Mouse (Mus musculus): ENCODE results near the gene Chchd6. TPM values are rescaled to one million over a fixed set of nuclear protein-coding genes. Genes with fewer than 3 reads are reported as not detected.

Gene Chchd6
- polyA plus RNA-seq, 1 experiment from 2014 or later, result 91.3 TPM

GRCm38 (mm10) chr6:89455523-89456000 lies 139.9 kb downstream of the Chchd6 start:
- no peak overlapping the region for H3K27ac ChIP-seq

DNA sequence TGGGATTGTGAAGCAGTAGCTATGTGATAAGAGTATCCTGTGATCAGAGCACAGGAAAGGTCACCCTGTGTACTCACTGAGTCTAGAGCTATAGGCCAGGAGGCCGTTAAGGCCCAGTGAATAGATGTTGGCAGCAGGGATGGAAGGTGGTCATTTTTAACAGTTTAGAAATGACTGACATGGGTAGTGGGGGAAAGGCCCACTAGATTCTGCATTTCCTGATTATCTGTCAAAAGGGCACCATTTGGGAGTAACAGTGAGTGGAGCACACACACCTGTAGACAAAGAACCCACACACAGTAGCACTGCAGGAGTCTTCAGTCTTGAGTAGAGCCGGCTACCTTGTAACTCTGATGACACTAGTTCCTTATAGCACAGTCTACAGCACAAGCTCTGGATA lies 141.0 kb downstream of the Chchd6 start:
- H3K27ac ChIP-seq, result no peak overlapping the region
- DNase-seq (ENCODE audit: extremely low spot score, low spot score), result no peak
- WGBS, result 90% methylated on average over 2 of the region's 2 CpGs
- no peaks in the 10 kb centered on the region for H3K9me3 ChIP-seq
- no peak overlapping the region for H3K4me3 ChIP-seq
- peaks cover 20% of the 10 kb centered on the region for H3K4me1 ChIP-seq
- no peaks in the 10 kb centered on the region for H3K27me3 ChIP-seq (ENCODE audit: poor library complexity, severe bottlenecking)
- H3K36me3 ChIP-seq (replicated peaks), result no peaks in the 10 kb centered on the region

More at GRCm38 (mm10) chr6:89455523-89456000, 139.9 kb downstream of the Chchd6 start:
- Histone ChIP-seq H3K4me3 (no peak overlapping the region), H3K4me1 (peaks cover 20% of the 10 kb centered on the region), H3K9me3 (no peaks in the 10 kb centered on the region), H3K27me3 (ENCODE audit: poor library complexity, severe bottlenecking) (no peaks in the 10 kb centered on the region), H3K36me3 (replicated peaks) (no peaks in the 10 kb centered on the region)
- 88% methylated on average over 4 of the region's 4 CpGs for WGBS
- no peak for DNase-seq (ENCODE audit: extremely low spot score, low spot score)

DNA sequence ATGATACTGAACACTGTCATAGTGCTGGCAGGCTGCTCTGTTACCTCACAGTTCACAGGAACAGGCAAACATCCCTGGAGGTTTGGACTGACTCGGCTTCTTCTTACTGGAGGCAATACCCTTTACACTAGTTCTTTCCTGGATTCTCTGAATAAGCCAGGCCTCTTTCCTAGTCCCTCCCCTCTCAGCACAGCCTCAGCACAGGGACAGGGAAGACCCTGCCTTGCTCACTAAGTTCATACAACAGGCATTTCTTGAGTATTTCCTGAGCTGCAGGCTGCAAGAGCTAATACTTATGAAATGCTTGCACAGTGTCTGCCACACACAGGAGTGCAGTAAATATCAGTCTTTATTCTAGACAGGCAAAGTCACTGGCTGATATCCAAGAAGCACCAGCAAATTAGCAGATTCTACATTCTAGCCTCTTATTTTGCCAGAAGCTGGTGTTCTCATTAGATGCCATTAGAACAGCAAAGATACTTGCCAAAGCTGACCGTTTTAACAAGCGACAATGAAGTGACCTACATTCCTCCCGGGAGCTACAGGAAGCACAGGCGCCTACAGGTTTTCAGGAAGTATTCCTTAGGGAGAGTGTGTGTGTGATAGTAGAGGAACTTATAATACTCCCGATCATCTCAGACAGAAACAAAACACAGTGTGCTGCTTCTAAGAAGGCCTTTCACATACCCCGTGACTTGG lies 142.3 kb downstream of the Chchd6 start:
- Histone ChIP-seq H3K4me3 (no peak overlapping the region), H3K36me3 (replicated peaks) (no peaks in the 10 kb centered on the region), H3K27ac (no peak overlapping the region), H3K27me3 (ENCODE audit: poor library complexity, severe bottlenecking) (no peaks in the 10 kb centered on the region), H3K9me3 (no peaks in the 10 kb centered on the region), H3K4me1 (peaks cover 20% of the 10 kb centered on the region)
- no peak for DNase-seq (ENCODE audit: extremely low spot score, low spot score)
- WGBS, result 66% methylated on average over 7 of the region's 7 CpGs

DNA sequence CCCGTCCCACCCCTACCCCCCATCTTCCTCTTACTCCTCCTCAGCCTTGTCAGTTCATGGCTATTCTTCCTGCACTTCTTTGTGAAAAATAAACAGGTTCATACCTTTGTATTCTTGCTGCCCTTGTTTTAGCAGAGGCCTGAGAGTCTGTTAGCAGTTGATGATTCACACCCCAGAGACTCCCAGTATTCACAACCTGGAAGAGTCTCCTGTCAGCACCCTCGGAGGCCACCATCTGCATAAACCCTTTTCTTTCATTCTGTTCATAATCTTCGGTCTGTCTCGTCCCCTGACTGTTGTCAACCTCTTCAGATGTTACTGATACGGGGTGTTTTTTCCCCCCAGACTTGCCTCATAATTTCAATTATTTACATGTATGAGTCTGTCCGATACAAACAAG lies 143.1 kb downstream of the Chchd6 start:
- Histone ChIP-seq H3K36me3 (replicated peaks) (no peaks in the 10 kb centered on the region), H3K27me3 (ENCODE audit: poor library complexity, severe bottlenecking) (no peaks in the 10 kb centered on the region), H3K4me3 (no peak overlapping the region), H3K27ac (no peak overlapping the region), H3K4me1 (peaks cover 20% of the 10 kb centered on the region), H3K9me3 (no peaks in the 10 kb centered on the region)
- DNase-seq (ENCODE audit: extremely low spot score, low spot score), result no peak
- WGBS, result 83% methylated on average over 6 of the region's 6 CpGs

DNA sequence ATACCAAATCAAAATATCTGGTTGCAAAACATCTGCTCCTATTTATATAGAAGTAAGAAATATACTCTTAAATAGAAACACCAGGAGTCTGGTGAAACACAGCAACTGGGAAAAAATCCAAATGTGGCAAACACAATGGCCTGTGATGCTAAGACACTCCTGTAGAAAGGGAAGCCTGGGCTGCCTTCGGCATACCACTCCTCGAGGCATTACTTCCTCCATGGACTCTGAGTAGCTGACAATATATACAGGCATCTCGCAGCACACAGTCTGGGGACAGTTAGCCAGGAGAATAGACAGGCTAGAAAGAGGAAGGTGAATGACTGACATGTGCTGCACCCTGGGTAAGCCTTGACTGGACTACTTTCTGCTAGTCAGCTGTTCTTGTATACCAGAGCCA lies 146.7 kb downstream of the Chchd6 start:
- 90% methylated on average over 3 of the region's 3 CpGs for WGBS
- DNase-seq (ENCODE audit: extremely low spot score, low spot score), result no peak
- no peaks in the 10 kb centered on the region for H3K9me3 ChIP-seq
- H3K27me3 ChIP-seq (ENCODE audit: poor library complexity, severe bottlenecking), result no peaks in the 10 kb centered on the region
- no peak overlapping the region for H3K4me3 ChIP-seq
- H3K27ac ChIP-seq, result no peak overlapping the region
- H3K4me1 ChIP-seq, result peaks cover 9% of the 10 kb centered on the region
- H3K36me3 ChIP-seq (replicated peaks), result no peaks in the 10 kb centered on the region

DNA sequence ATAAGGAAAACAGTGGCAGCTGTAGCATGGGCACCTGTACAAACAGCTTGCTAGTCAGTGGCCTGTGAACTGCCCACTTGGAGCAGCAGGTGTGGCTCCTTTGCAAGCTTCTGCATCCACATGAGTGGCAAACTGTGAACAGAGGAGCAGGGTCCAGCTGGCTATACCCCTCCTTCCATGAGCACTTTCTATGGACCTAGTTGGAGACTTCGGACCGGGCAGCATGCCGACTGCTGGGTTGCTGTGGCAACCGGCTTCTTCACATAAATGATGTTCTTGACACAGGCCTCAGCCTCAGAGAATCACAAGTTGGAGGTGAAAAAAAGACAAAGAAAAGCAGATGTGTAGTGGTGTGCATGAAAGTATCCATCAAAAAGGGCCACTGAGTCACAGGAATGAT lies 154.8 kb downstream of the Chchd6 start:
- Histone ChIP-seq H3K4me3 (no peak overlapping the region), H3K9me3 (no peaks in the 10 kb centered on the region)
- 88% methylated on average over 4 of the region's 4 CpGs for WGBS

GRCm38 (mm10) chr6:89431920-89432482 lies 163.5 kb downstream of the Chchd6 start:
- Histone ChIP-seq H3K36me3 (replicated peaks) (no peaks in the 10 kb centered on the region), H3K27me3 (ENCODE audit: poor library complexity, severe bottlenecking) (no peaks in the 10 kb centered on the region), H3K27ac (no peak overlapping the region), H3K4me1 (no peaks in the 10 kb centered on the region), H3K9me3 (no peaks in the 10 kb centered on the region), H3K4me3 (no peak overlapping the region)
- no peak for DNase-seq (ENCODE audit: extremely low spot score, low spot score)
- 75% methylated on average over 2 of the region's 2 CpGs for WGBS

More for the DNA sequence above, 154.8 kb downstream of the Chchd6 start:
- Histone ChIP-seq H3K4me1 (no peaks in the 10 kb centered on the region), H3K27ac (no peak overlapping the region), H3K27me3 (ENCODE audit: poor library complexity, severe bottlenecking) (no peaks in the 10 kb centered on the region), H3K36me3 (replicated peaks) (no peaks in the 10 kb centered on the region)
- DNase-seq (ENCODE audit: extremely low spot score, low spot score), result no peak

GRCm38 (mm10) chr6:89430749-89431148 lies 164.7 kb downstream of the Chchd6 start:
- H3K27me3 ChIP-seq (ENCODE audit: poor library complexity, severe bottlenecking), result no peaks in the 10 kb centered on the region
- no peaks in the 10 kb centered on the region for H3K36me3 ChIP-seq (replicated peaks)
- no peak for DNase-seq (ENCODE audit: extremely low spot score, low spot score)
- H3K9me3 ChIP-seq, result no peaks in the 10 kb centered on the region
- H3K4me3 ChIP-seq, result no peak overlapping the region
- no peak overlapping the region for H3K27ac ChIP-seq
- H3K4me1 ChIP-seq, result no peaks in the 10 kb centered on the region

- WGBS, result 82% methylated on average over 2 of the region's 2 CpGs
- no peak for DNase-seq (ENCODE audit: extremely low spot score, low spot score)
- Histone ChIP-seq H3K36me3 (replicated peaks) (no peaks in the 10 kb centered on the region), H3K9me3 (no peaks in the 10 kb centered on the region), H3K4me3 (no peak overlapping the region), H3K27me3 (ENCODE audit: poor library complexity, severe bottlenecking) (no peaks in the 10 kb centered on the region), H3K27ac (no peak overlapping the region), H3K4me1 (no peaks in the 10 kb centered on the region)
Measured at GRCm38 (mm10) chr6:89428661-89429375, 166.6 kb downstream of the Chchd6 start.

GRCm38 (mm10) chr6:89424461-89424860 lies 171.0 kb downstream of the Chchd6 start:
- DNase-seq (ENCODE audit: extremely low spot score, low spot score), result no peak
- 86% methylated on average over 1 of the region's 1 CpGs for WGBS
- H3K4me3 ChIP-seq, result no peak overlapping the region
- no peaks in the 10 kb centered on the region for H3K27me3 ChIP-seq (ENCODE audit: poor library complexity, severe bottlenecking)
- no peaks in the 10 kb centered on the region for H3K36me3 ChIP-seq (replicated peaks)
- no peaks in the 10 kb centered on the region for H3K4me1 ChIP-seq
- no peaks in the 10 kb centered on the region for H3K9me3 ChIP-seq
- H3K27ac ChIP-seq, result no peak overlapping the region

GRCm38 (mm10) chr6:89422621-89423020 lies 172.8 kb downstream of the Chchd6 start:
- WGBS, result 90% methylated on average over 3 of the region's 3 CpGs
- no peak overlapping the region for H3K4me3 ChIP-seq

GRCm38 (mm10) chr6:89421922-89422321 lies 173.5 kb downstream of the Chchd6 start:
- no peaks in the 10 kb centered on the region for H3K27me3 ChIP-seq (ENCODE audit: poor library complexity, severe bottlenecking)
- H3K9me3 ChIP-seq, result no peaks in the 10 kb centered on the region
- no peaks in the 10 kb centered on the region for H3K36me3 ChIP-seq (replicated peaks)
- peaks cover 7% of the 10 kb centered on the region; the same call in 1 of the 2 replicates for H3K4me1 ChIP-seq
- 87% methylated on average over 3 of the region's 3 CpGs for WGBS
- no peak overlapping the region for H3K27ac ChIP-seq
- no peak overlapping the region for H3K4me3 ChIP-seq
- DNase-seq (ENCODE audit: extremely low spot score, low spot score), result no peak

More at GRCm38 (mm10) chr6:89422621-89423020, 172.8 kb downstream of the Chchd6 start:
- no peak for DNase-seq (ENCODE audit: extremely low spot score, low spot score)
- Histone ChIP-seq H3K4me1 (peaks cover 7% of the 10 kb centered on the region; the same call in 1 of the 2 replicates), H3K9me3 (no peaks in the 10 kb centered on the region), H3K36me3 (replicated peaks) (no peaks in the 10 kb centered on the region), H3K27me3 (ENCODE audit: poor library complexity, severe bottlenecking) (no peaks in the 10 kb centered on the region), H3K27ac (no peak overlapping the region)

DNA sequence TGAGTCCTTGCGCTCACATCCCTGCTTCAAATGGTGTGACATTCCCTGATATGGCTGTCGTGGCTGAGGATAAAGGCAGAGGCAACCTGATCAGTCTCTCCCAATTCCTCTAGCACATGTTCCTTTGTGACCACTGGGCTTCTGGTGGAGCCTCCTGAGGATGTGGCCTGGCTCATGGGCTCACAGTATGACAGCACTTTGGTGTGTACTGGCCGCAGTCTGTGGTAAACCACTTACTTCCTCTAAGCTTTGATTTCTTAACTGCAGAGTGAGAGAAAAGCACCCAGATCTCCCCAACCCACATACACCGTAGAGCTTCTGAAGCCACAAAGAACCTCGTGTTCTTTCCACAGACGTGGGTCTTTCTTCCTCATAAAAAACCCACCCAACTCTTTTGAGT lies 173.9 kb downstream of the Chchd6 start:
- no peak for DNase-seq (ENCODE audit: extremely low spot score, low spot score)
- H3K27me3 ChIP-seq (ENCODE audit: poor library complexity, severe bottlenecking), result no peaks in the 10 kb centered on the region
- 86% methylated on average over 6 of the region's 6 CpGs for WGBS

More for the DNA sequence above, 173.9 kb downstream of the Chchd6 start:
- Histone ChIP-seq H3K27ac (no peak overlapping the region), H3K4me3 (no peak overlapping the region), H3K9me3 (no peaks in the 10 kb centered on the region), H3K4me1 (peaks cover 7% of the 10 kb centered on the region; the same call in 1 of the 2 replicates), H3K36me3 (replicated peaks) (no peaks in the 10 kb centered on the region)

All from forebrain, embryonic 10.5 days (tissue).